Mouse (Mus musculus): ENCODE data around the gene Zfand3. TPM values are rescaled to one million over a fixed set of nuclear protein-coding genes. Genes with fewer than 3 reads are reported as not detected.
A peak's percentile ranks its signal among the peaks of the same experiment; 100 is the strongest.

The Zfand3 gene
- polyA plus RNA-seq, 1 experiment from 2014 or later, result 46.2 TPM

DNA sequence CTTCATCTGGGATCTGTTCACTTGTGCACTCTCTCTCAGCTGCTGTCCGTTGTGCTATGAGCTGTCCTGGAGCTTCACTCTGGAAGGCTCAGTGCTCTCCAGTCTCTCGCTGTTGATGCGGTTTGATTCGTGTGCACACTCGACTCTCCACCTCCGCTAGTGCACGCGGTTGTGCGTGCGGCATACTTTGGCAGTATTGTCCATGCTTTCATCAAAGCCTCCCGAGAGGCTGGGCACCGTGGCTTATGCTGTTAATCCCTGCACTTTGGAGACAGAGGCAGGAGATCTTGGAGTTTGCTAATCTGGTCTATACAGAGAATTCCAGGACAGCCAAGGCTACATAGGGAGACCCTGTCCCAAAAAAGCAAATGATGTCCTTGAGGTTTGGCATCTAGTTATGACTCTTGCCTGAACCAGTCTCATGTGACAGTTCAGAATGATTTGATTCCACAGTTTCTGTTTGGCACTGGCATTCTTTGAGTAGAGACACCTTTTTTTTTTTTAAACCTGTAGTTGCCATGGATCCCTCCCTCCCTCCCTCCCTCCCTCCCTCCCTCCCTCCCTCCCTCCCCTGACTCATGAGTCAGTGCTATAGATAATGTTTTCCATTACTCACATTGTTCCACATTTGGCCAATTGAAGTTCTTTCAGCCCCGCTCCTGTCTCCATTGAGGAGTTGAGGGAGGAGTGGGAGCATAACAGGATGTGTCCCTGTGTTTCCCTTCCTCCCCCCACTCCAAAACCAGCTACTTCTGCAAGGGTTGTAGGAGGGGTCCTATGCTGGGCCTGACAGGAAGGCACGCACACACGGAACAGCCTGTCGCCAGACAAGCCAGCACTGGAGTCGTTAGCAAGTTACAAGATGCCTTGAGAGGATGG, 192.1 kb downstream of the Zfand3 start:
- H3K27ac ChIP-seq, result peak overlapping the region; percentile 55
- no peak overlapping the region for H3K4me3 ChIP-seq
- no peaks in the 10 kb centered on the region for H3K27me3 ChIP-seq
- WGBS, result 67% methylated on average over 17 of the region's 17 CpGs
- ATAC-seq (ENCODE audit: insufficient number of reproducible peaks, insufficient read depth, low FRiP score, low TSS enrichment, low read depth), result no peak
- H3K36me3 ChIP-seq, result peaks cover 11% of the 10 kb centered on the region; the same call in 1 of the 2 replicates
- no peaks in the 10 kb centered on the region for H3K9me3 ChIP-seq
- peaks cover 57% of the 10 kb centered on the region for H3K4me1 ChIP-seq
- H3K4me2 ChIP-seq, result no peak overlapping the region
- no peak overlapping the region for H3K9ac ChIP-seq

DNA sequence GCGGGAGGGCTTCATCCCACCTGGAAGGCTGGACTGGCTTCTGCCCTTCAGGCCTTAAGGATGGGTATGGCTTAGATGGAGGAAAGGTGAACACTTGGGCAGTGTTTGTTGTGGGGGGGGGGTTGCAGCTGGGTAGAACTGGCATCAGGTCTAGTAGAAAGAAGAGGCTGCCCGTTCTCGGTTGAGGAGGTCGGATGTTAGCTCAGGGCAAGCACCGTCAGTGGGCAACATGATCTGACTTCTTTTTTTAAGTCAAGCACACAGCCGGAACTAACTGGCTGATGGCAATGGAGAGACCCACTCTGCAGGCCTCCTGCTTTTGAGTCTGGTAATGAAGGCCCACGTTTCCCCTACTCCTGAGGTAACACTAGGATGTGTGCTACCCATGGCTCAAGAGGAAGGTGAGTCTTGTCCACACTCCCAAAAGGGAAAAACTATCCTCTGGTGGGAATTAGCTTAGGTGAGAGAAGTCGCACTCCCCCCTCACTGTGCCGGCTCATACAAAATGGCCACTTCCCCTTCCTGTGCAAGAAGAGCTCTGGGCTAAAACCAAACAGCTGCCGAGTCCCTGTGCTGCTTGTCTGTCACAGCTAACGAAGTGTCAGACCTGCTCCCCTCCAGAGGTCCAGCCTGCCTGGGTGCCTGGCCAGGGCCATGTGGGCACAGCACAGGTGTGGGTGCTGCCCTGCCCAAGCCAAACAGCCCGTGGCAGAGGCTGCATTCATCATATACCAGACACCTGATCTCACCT, 192.9 kb downstream of the Zfand3 start:
- WGBS, result 38% methylated on average over 12 of the region's 12 CpGs
- Histone ChIP-seq H3K9ac (peak overlapping the region; percentile 21; the same call in 1 of the 2 replicates), H3K4me2 (no peak overlapping the region), H3K36me3 (peaks cover 9% of the 10 kb centered on the region; the same call in 1 of the 2 replicates), H3K4me3 (no peak overlapping the region), H3K27me3 (no peaks in the 10 kb centered on the region), H3K27ac (peak overlapping the region; percentile 39), H3K9me3 (no peaks in the 10 kb centered on the region), H3K4me1 (peaks cover 63% of the 10 kb centered on the region)
- no peak for ATAC-seq (ENCODE audit: insufficient number of reproducible peaks, insufficient read depth, low FRiP score, low TSS enrichment, low read depth)

DNA sequence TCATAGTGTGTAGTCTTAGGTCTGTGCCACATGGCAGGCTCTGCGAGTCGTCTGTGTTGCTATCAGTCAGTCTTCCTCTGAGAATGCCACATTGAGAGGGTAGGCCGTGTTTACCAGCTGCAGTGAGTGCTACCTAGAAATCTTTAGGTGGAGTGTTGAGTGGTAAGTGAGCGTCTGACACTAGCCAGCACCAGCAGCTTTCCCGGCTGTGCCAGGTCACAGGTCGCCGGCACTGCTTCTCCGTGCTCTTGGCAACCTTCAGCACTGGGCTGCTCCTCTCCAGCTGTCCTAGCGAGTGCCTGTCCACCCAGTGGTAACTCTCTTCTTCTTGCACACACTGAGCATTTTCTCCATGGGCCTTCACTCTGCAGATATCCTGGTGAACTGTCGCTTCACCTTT, 193.9 kb downstream of the Zfand3 start:
- Histone ChIP-seq H3K27me3 (no peaks in the 10 kb centered on the region), H3K9ac (no peak overlapping the region), H3K9me3 (no peaks in the 10 kb centered on the region), H3K36me3 (peaks cover under 1% of the 10 kb centered on the region; the same call in 1 of the 2 replicates), H3K4me3 (no peak overlapping the region), H3K4me1 (peaks cover 73% of the 10 kb centered on the region), H3K27ac (no peak overlapping the region), H3K4me2 (no peak overlapping the region)
- WGBS, result 65% methylated on average over 10 of the region's 10 CpGs
- ATAC-seq (ENCODE audit: insufficient number of reproducible peaks, insufficient read depth, low FRiP score, low TSS enrichment, low read depth), result no peak

DNA sequence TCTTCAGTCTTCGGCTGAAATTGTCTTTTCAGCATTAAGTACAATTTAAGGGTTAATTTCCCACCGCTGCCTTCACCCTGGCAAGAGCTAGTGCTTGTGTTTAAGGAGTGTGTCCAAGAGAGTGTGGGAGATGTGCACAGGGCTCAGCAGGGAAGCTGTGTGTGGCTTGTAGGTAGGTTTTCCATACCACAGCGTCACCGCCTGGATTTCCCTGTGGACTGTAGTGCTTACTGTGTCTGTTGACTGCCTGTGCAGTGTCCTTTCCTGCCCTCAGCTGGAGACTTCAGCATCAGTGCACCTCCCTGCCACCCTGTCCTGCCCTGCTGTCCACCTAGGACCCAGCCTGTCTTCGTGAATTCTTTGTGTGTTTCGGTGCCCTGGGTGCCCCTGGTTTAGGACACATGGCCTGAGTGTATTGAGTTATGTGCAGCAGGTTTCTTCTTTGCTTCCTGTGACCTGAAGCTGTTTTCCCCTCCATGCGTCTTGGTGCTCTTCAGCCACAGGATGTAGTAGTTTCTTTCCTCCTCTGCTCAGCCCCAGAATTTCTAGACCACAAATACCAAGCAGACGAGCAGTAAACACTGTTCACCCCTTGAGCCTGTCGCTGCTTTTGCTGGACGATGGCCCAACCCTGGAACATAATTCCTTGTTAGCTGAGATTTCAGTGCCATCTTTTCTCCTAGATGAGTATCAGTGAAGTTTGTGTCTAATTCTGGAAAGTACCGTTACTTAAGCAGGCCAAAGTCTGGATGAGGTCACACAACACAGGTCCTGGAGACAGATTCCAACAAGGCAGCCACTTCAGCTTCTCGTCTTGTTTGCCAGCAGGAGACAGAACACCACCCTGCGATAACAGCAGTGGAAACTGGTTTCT, 195.1 kb downstream of the Zfand3 start:
- H3K4me2 ChIP-seq, result no peak overlapping the region
- H3K9me3 ChIP-seq, result no peaks in the 10 kb centered on the region
- H3K27ac ChIP-seq, result peak overlapping the region; percentile 29; the same call in 1 of the 2 replicates
- H3K9ac ChIP-seq, result no peak overlapping the region
- no peak for ATAC-seq (ENCODE audit: insufficient number of reproducible peaks, insufficient read depth, low FRiP score, low TSS enrichment, low read depth)
- peaks cover 74% of the 10 kb centered on the region for H3K4me1 ChIP-seq
- 67% methylated on average over 13 of the region's 13 CpGs for WGBS
- H3K36me3 ChIP-seq, result no peaks in the 10 kb centered on the region
- no peaks in the 10 kb centered on the region for H3K27me3 ChIP-seq
- no peak overlapping the region for H3K4me3 ChIP-seq

DNA sequence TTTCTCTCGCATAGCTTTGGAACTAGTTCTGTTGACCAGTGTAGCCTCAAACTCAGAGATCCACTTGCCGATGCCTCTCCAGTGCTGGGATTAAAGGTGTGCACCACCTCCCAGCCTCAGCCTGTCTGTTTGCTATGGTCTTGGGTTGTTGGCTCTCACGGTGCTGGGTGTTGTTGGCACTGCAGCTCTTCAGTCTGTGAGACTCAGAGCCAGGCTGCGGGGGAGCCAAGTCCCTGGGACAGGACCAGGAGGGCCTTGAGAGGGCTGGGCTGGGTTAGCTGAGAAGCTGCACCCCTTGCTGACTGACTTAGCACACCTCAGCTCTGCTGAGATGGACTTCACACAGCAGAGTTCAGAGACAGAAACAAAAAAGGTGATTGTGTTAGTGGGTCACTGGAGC, 195.8 kb downstream of the Zfand3 start:
- Histone ChIP-seq H3K27ac (no peak overlapping the region), H3K9me3 (no peaks in the 10 kb centered on the region), H3K4me2 (no peak overlapping the region), H3K27me3 (no peaks in the 10 kb centered on the region), H3K4me3 (no peak overlapping the region), H3K9ac (no peak overlapping the region), H3K4me1 (peaks cover 70% of the 10 kb centered on the region), H3K36me3 (no peaks in the 10 kb centered on the region)
- 84% methylated on average over 4 of the region's 4 CpGs for WGBS
- ATAC-seq (ENCODE audit: insufficient number of reproducible peaks, insufficient read depth, low FRiP score, low TSS enrichment, low read depth), result no peak

DNA sequence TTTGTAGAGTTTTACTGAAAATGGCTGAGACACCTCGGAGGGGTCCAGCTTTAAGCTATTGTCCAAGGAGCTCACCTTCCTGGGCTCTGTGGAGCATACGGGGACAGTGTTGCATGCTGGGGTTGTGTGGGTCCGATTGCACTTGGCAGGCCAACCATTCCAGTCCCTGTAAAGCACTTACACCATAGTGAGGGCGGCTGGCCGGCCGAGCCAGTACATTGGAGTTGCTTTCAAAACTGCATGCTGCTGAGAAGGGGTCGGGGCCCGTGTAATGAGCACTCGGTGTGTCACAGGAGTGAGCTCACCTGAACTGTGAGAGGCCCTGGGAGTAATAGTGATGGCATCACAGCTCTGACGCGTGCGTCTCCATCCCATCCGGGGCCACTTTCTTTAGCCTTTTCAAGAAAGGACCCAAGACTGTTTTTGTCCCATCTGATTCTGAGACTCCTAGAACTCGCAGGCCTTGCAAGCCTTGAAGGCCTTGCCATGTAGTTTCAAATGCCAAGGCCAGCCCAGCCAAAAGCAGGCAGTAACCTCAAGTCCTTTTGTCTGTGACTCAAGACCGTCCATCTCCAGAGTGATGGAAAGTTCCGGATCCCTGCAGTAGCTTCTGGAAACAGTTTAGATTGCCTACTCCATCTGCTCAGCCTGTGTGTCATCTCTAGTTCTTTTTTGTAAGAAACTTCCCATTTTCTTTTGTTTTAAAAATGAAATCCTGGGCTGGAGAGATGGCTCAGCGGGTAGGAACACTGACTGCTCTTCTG, 200.7 kb downstream of the Zfand3 start:
- Histone ChIP-seq H3K9me3 (no peaks in the 10 kb centered on the region), H3K4me1 (peaks cover 41% of the 10 kb centered on the region), H3K27ac (no peak overlapping the region), H3K4me2 (no peak overlapping the region), H3K9ac (no peak overlapping the region), H3K27me3 (no peaks in the 10 kb centered on the region), H3K36me3 (peaks cover 28% of the 10 kb centered on the region), H3K4me3 (no peak overlapping the region)
- no peak for ATAC-seq (ENCODE audit: insufficient number of reproducible peaks, insufficient read depth, low FRiP score, low TSS enrichment, low read depth)
- 92% methylated on average over 17 of the region's 17 CpGs for WGBS

DNA sequence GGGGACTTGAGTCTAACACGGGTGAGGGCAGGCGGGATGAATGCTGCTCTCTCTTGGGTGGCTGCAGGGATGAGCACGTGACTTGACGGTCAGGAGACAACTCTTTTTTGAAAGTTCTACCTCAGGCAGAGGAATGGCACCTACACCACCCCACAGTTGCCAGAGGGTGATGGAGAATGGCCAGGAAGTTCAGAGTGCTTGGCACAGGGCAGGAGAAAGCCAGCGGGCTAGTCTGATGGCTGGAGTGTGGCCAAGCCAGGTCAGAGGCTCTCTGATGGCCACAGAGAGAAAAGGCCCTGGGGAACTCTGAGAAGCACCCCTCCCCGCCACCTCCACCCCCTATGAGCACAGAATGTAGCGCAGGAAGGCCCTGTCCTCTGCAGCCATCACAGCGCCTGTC, 205.7 kb downstream of the Zfand3 start:
- Histone ChIP-seq H3K4me1 (peaks cover 13% of the 10 kb centered on the region), H3K4me3 (no peak overlapping the region), H3K27me3 (no peaks in the 10 kb centered on the region), H3K36me3 (peaks cover 57% of the 10 kb centered on the region), H3K9me3 (no peaks in the 10 kb centered on the region), H3K9ac (no peak overlapping the region), H3K4me2 (no peak overlapping the region), H3K27ac (no peak overlapping the region)
- ATAC-seq (ENCODE audit: insufficient number of reproducible peaks, insufficient read depth, low FRiP score, low TSS enrichment, low read depth), result no peak
- WGBS, result 93% methylated on average over 8 of the region's 8 CpGs

DNA sequence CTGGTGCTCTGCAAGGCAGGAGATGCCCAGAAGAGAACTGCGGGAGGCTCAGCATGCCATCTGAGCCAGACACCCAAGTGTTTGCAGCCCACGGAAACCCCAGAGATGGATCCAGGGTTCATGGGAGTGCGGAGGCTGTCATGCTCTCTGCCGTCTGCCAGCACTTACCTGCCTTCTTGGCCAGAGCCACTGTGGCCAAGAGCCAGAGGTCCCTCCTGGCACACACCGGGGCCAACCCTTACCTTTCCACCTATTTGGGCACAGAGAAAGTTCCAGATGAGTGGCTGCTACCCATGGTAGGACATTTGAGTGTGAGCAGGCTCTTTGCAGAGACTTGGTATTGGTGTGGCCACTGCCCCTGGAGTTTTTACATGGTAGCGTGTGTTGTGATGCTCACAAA, 206.4 kb downstream of the Zfand3 start:
- Histone ChIP-seq H3K4me3 (no peak overlapping the region), H3K9me3 (no peaks in the 10 kb centered on the region), H3K27me3 (no peaks in the 10 kb centered on the region), H3K4me1 (peaks cover 12% of the 10 kb centered on the region), H3K36me3 (peaks cover 57% of the 10 kb centered on the region), H3K27ac (no peak overlapping the region), H3K4me2 (no peak overlapping the region), H3K9ac (no peak overlapping the region)
- 97% methylated on average over 6 of the region's 6 CpGs for WGBS
- no peak for ATAC-seq (ENCODE audit: insufficient number of reproducible peaks, insufficient read depth, low FRiP score, low TSS enrichment, low read depth)

DNA sequence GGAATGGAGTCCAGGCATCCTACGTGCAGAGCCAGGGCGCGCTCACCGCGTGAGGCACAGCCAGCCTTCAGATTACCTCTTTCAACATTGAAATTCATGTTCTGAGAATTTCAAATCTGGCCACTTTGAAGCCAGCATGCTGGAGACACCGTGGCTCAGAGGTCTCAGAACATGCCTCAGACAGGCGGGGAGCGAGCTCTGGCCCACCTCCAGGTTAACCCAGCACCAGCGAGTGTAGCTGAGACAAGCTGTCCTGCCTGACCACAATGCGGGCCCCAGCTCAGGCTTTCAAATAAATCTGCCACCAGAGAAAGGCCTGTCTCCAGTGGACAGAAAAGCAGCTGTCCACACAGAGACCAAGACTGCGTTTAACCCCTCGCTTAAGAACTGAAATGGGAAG, 208.1 kb downstream of the Zfand3 start:
- no peak overlapping the region for H3K27ac ChIP-seq
- H3K4me3 ChIP-seq, result no peak overlapping the region
- WGBS, result 82% methylated on average over 12 of the region's 12 CpGs
- ATAC-seq (ENCODE audit: insufficient number of reproducible peaks, insufficient read depth, low FRiP score, low TSS enrichment, low read depth), result no peak
- H3K36me3 ChIP-seq, result peaks cover 55% of the 10 kb centered on the region
- no peaks in the 10 kb centered on the region for H3K4me1 ChIP-seq
- H3K4me2 ChIP-seq, result no peak overlapping the region
- H3K9ac ChIP-seq, result no peak overlapping the region
- no peaks in the 10 kb centered on the region for H3K9me3 ChIP-seq
- no peaks in the 10 kb centered on the region for H3K27me3 ChIP-seq

DNA sequence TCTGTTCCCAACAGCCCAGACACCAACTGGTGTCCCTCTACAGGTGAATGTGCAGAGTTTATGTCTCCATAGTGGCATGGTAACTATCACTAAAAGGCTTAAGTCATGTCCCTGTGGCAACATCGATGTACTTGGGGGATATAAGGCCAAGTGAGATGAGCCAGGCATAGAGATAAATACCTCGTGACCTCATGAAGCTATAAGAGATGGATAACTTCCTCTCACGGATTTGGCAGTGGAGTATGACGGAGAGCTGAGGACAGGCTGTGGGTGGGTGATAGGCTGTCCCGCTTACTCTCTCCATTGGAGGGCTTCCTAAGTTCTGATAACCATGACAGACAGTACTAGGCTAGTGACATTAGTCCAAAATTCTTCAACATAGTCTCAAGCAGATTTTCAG, 208.8 kb downstream of the Zfand3 start:
- Histone ChIP-seq H3K4me2 (no peak overlapping the region), H3K4me1 (no peaks in the 10 kb centered on the region), H3K9ac (no peak overlapping the region), H3K27ac (no peak overlapping the region), H3K9me3 (no peaks in the 10 kb centered on the region), H3K36me3 (peaks cover 55% of the 10 kb centered on the region), H3K4me3 (no peak overlapping the region), H3K27me3 (no peaks in the 10 kb centered on the region)
- ATAC-seq (ENCODE audit: insufficient number of reproducible peaks, insufficient read depth, low FRiP score, low TSS enrichment, low read depth), result no peak
- 94% methylated on average over 5 of the region's 5 CpGs for WGBS

DNA sequence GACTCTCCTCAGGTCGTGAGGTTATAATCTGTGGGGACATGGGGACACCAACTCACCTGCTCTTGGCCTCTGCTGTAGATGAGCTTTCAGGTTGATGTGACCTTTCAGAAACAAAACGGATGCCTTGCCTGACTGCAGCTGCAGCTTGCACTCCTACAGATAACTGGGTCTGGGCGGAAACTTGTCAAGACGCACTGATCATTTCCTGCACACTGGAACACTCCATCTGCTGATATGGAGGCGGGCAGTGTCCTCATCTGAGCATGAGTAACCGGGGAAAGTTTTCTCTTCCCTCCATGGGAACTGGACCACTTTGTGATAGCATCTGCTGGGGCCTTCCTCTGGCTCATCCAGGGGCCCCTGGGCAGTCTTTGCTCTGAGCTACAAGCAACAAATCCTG, 209.9 kb downstream of the Zfand3 start:
- H3K4me2 ChIP-seq, result no peak overlapping the region
- no peak overlapping the region for H3K9ac ChIP-seq
- 84% methylated on average over 6 of the region's 6 CpGs for WGBS
- no peak overlapping the region for H3K4me3 ChIP-seq
- peaks cover 54% of the 10 kb centered on the region for H3K36me3 ChIP-seq
- no peaks in the 10 kb centered on the region for H3K27me3 ChIP-seq
- H3K9me3 ChIP-seq, result no peaks in the 10 kb centered on the region
- no peaks in the 10 kb centered on the region for H3K4me1 ChIP-seq
- H3K27ac ChIP-seq, result no peak overlapping the region
- ATAC-seq (ENCODE audit: insufficient number of reproducible peaks, insufficient read depth, low FRiP score, low TSS enrichment, low read depth), result no peak
